Mouse (Mus musculus) liver, postnatal 0 days (tissue): Measurements from ENCODE around the gene Acoxl.

Experiments used
- CTCF ChIP-seq: sonication (generic); IDR thresholded peaks from 2 replicates; pipeline ENCODE4 v1.5.1; 2016; ENCODE audit warnings: antibody characterized with exemption, low read depth
- EP300 ChIP-seq: IDR thresholded peaks from 2 replicates; pipeline ENCODE4 v1.6.1; 2016; ENCODE audit warnings: antibody characterized with exemption, low read depth, mild to moderate bottlenecking

GRCm38 (mm10) chr2:128015602-128016001, 176.9 kb downstream of the Acoxl start:
- TF ChIP-seq CTCF (no peak), EP300 (no peak)
